Mouse (Mus musculus): ENCODE measurements around the gene Gm45140. TPM values are rescaled to one million over a fixed set of nuclear protein-coding genes. Genes with fewer than 3 reads are reported as not detected.

Gm45140 gene
- polyA plus RNA-seq, 1 experiment = 6.8 TPM

- TF ChIP-seq CTCF (IDR thresholded peaks at IDR 0.05; ENCODE audit: borderline replicate concordance, extremely low read depth, insufficient read depth, insufficient read length) (no peak), POLR2A (IDR thresholded peaks at IDR 0.05; ENCODE audit: borderline replicate concordance, extremely low read depth, insufficient read depth, insufficient read length, poor library complexity, severe bottlenecking) (no peak)
These were observed 49.0 kb downstream of the Gm45140 start for GRCm38 (mm10) chr6:87786621-87787020.

GRCm38 (mm10) chr6:87784033-87784432, 51.6 kb downstream of the Gm45140 start:
- DNase-seq (ENCODE audit: low read depth) = no peak
- TF ChIP-seq CTCF (IDR thresholded peaks at IDR 0.05; ENCODE audit: borderline replicate concordance, extremely low read depth, insufficient read depth, insufficient read length) = no peak
- no peak for TF ChIP-seq POLR2A (IDR thresholded peaks at IDR 0.05; ENCODE audit: borderline replicate concordance, extremely low read depth, insufficient read depth, insufficient read length, poor library complexity, severe bottlenecking)

More at GRCm38 (mm10) chr6:87786621-87787020, 49.0 kb downstream of the Gm45140 start:
- DNase-seq (ENCODE audit: low read depth) = no peak

- TF ChIP-seq POLR2A (IDR thresholded peaks at IDR 0.05; ENCODE audit: borderline replicate concordance, extremely low read depth, insufficient read depth, insufficient read length, poor library complexity, severe bottlenecking) = no peak
- TF ChIP-seq CTCF (IDR thresholded peaks at IDR 0.05; ENCODE audit: borderline replicate concordance, extremely low read depth, insufficient read depth, insufficient read length) = no peak
- no peak for DNase-seq (ENCODE audit: low read depth)
These were observed 54.9 kb downstream of the Gm45140 start for GRCm38 (mm10) chr6:87780546-87781301.

GRCm38 (mm10) chr6:87779174-87780165, 56.1 kb downstream of the Gm45140 start:
- DNase-seq (ENCODE audit: low read depth) = no peak
- TF ChIP-seq CTCF (IDR thresholded peaks at IDR 0.05; ENCODE audit: borderline replicate concordance, extremely low read depth, insufficient read depth, insufficient read length) = peak; percentile 4; the same call in 1 of the 2 replicates
- no peak for TF ChIP-seq POLR2A (IDR thresholded peaks at IDR 0.05; ENCODE audit: borderline replicate concordance, extremely low read depth, insufficient read depth, insufficient read length, poor library complexity, severe bottlenecking)

- peak; percentile 4 for DNase-seq (ENCODE audit: low read depth)
- TF ChIP-seq CTCF (IDR thresholded peaks at IDR 0.05; ENCODE audit: borderline replicate concordance, extremely low read depth, insufficient read depth, insufficient read length) = no peak
- no peak for TF ChIP-seq POLR2A (IDR thresholded peaks at IDR 0.05; ENCODE audit: borderline replicate concordance, extremely low read depth, insufficient read depth, insufficient read length, poor library complexity, severe bottlenecking)
These were observed 57.1 kb downstream of the Gm45140 start for GRCm38 (mm10) chr6:87778294-87779173.

- TF ChIP-seq CTCF (IDR thresholded peaks at IDR 0.05; ENCODE audit: borderline replicate concordance, extremely low read depth, insufficient read depth, insufficient read length) = no peak
- no peak for TF ChIP-seq POLR2A (IDR thresholded peaks at IDR 0.05; ENCODE audit: borderline replicate concordance, extremely low read depth, insufficient read depth, insufficient read length, poor library complexity, severe bottlenecking)
- no peak for DNase-seq (ENCODE audit: low read depth)
These were observed 57.8 kb downstream of the Gm45140 start, which contains the start of gene Gp9 for GRCm38 (mm10) chr6:87777842-87778241. TSS of gene Gp9 (plus strand) at chr6:87778072.

GRCm38 (mm10) chr6:87776663-87777062, 58.9 kb downstream of the Gm45140 start:
- no peak for TF ChIP-seq POLR2A (IDR thresholded peaks at IDR 0.05; ENCODE audit: borderline replicate concordance, extremely low read depth, insufficient read depth, insufficient read length, poor library complexity, severe bottlenecking)
- no peak for TF ChIP-seq CTCF (IDR thresholded peaks at IDR 0.05; ENCODE audit: borderline replicate concordance, extremely low read depth, insufficient read depth, insufficient read length)
- DNase-seq (ENCODE audit: low read depth) = no peak

GRCm38 (mm10) chr6:87775588-87776245, 59.9 kb downstream of the Gm45140 start:
- no peak for DNase-seq (ENCODE audit: low read depth)
- TF ChIP-seq POLR2A (IDR thresholded peaks at IDR 0.05; ENCODE audit: borderline replicate concordance, extremely low read depth, insufficient read depth, insufficient read length, poor library complexity, severe bottlenecking) (no peak), CTCF (IDR thresholded peaks at IDR 0.05; ENCODE audit: borderline replicate concordance, extremely low read depth, insufficient read depth, insufficient read length) (no peak)

GRCm38 (mm10) chr6:87774909-87775308, 60.7 kb downstream of the Gm45140 start:
- TF ChIP-seq POLR2A (IDR thresholded peaks at IDR 0.05; ENCODE audit: borderline replicate concordance, extremely low read depth, insufficient read depth, insufficient read length, poor library complexity, severe bottlenecking) (no peak), CTCF (IDR thresholded peaks at IDR 0.05; ENCODE audit: borderline replicate concordance, extremely low read depth, insufficient read depth, insufficient read length) (no peak)

GRCm38 (mm10) chr6:87774466-87774865, 61.1 kb downstream of the Gm45140 start:
- no peak for DNase-seq (ENCODE audit: low read depth)
- no peak for TF ChIP-seq POLR2A (IDR thresholded peaks at IDR 0.05; ENCODE audit: borderline replicate concordance, extremely low read depth, insufficient read depth, insufficient read length, poor library complexity, severe bottlenecking)
- no peak for TF ChIP-seq CTCF (IDR thresholded peaks at IDR 0.05; ENCODE audit: borderline replicate concordance, extremely low read depth, insufficient read depth, insufficient read length)

More at GRCm38 (mm10) chr6:87774909-87775308, 60.7 kb downstream of the Gm45140 start:
- no peak for DNase-seq (ENCODE audit: low read depth)
